Mouse (Mus musculus) retina, postnatal 7 days (tissue): ENCODE measurements at regions not wholly inside any gene's neighbourhood (a gene's known extent, or its start where the extent isn't known, plus 50 kb on each side); places are given as distances from the start of the nearest gene placed in this dataset.

Experiments used
- DNase-seq: peaks from one replicate; pipeline ENCODE4 v3.0.0-alpha.2; 2012; ENCODE audit warnings: low read depth, low spot score

DNA sequence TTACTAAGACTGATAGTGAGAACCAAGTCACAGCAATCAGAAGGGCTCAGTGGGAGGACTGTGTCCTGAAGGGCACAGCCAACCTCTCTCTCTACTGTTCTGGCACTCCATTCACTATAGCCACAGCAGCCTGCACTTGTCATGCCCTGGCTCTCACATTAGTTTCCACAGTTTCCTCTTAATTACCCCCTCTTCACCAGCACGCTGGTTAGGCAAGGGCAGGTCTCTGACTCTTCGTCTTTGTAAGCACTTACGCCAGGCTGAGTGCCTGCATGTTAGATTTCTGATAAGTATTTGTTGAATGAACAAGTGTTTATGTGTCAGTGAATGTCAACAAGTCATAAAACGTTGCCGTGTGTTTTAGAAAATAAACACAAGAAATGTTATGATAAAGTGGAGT is 116.2 kb upstream of the Lrig1 start:
- DNase-seq: no peak

GRCm38 (mm10) chr6:94814711-94815110 is 114.8 kb upstream of the Lrig1 start:
- no peak for DNase-seq

GRCm38 (mm10) chr6:94813481-94814148 is 113.7 kb upstream of the Lrig1 start:
- no peak for DNase-seq

DNA sequence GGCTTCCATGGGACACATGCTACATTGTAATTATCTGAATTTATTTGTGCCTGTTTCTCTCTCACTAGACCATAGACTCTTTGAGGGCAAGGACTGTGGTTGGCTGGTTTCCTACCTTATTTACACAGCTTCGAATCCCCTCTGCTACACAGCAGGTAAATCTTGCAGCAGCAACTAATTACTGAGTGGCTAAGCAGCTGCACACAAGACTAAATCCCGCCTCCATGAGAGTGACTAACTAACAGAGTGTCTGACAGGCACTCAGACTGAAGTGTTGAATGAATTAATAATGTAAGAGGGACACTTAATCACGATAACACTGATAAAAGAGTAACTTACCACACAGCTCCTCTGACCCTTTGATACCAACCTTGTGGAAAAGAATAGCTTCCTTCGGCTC is 111.9 kb upstream of the Lrig1 start:
- DNase-seq: no peak

DNA sequence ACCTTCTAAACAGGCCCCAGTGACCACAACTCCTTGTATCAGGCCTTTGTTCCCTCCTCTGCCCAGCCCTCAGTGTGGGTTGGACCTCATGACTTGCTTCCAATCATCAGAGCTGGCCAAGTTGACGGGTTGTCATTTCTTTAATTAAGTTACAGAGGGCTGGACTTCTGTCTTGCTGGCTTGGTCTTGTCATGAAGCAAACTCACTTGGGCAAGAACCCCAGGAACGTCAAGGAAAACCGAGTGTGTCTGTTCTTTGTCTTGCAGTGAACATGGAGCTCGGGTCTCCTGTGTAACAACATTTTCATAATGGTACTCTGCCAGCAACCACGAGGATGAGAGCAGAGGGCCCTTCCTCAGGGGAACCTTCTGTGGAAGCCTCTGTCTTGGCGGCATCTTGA is 107.3 kb upstream of the Lrig1 start:
- no peak for DNase-seq

- no peak for DNase-seq
These were observed 106.7 kb upstream of the Lrig1 start for GRCm38 (mm10) chr6:94806481-94807160.

- DNase-seq: no peak
These were observed 105.7 kb upstream of the Lrig1 start for GRCm38 (mm10) chr6:94805685-94806084.

DNA sequence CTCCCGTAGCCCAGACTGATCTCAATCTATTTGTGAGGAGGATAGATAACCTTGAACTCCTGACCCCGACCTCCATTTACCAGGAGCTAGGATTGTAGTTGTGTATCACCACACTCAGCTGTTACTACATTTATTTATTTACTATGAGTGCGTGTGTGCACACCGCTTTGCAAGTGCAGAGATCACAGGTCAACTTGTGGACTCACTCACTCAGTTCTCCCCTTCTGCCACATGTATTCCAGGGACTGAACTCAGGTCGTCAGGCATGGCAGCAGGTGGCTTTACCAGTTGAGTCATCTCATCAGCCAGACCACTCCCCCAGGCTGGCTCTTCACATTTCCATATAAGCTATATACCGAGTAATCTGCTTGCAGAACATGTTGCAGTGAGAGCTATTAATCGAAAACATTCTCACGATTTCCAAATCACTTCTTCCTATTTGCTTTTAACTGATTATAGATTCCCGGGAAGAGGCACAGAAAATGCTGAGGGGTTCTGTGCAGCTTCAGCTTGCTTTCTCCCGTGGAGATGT is 104.4 kb upstream of the Lrig1 start:
- no peak for DNase-seq

DNA sequence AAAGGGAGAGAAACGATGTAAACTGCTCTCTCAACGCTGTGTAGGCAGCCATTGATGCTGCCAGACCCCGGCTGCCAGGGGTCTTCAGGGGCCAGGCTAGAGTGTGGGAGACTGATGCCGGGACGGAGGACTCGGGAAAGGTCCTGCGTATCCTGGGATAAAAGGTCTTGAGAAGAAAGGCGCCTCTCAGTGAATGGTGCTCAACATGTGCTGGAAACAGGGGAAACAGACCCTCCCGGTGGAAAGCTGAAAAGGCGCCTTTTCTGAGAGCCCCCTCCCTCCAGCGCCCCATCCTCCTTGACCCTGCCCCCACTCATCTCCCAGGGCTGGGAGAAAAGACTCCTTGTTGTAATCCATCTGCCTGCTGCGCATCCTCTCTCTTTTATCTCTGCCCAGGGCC is 101.1 kb upstream of the Lrig1 start:
- no peak for DNase-seq

DNA sequence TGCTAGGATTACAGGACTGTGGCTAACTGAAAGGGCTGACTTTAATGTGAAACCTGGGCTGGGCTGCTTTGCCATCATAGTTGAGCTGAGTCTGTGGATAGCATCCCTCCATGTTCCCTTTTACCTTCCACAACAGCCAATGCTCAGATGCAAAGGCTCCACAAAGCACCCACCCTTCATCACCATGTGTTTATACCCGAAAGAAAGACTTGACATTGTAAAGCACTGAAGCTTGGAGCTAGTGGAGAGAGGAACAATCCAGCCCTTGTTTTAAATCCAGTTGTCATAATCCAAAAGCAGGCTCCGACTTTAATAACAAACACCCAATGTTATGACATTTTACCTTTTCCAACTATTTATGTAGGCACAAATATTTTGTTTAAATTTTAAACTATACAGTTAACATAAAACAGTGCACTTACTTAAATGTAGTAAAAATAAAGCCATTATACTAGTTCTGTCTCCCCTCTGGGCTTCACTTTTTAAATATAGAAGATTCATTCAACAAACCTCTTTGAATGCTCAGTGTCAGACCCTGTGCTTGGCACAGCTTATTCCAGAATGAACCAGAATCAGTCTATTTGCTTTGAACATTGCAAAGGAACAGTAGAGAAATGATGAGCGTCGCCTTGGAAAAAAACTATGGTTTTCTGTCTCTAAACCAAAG is 98.7 kb upstream of the Lrig1 start:
- no peak for DNase-seq

GRCm38 (mm10) chr6:94795442-94795841 is 95.5 kb upstream of the Lrig1 start:
- no peak for DNase-seq

GRCm38 (mm10) chr6:94793555-94793954 is 93.6 kb upstream of the Lrig1 start:
- DNase-seq: no peak

DNA sequence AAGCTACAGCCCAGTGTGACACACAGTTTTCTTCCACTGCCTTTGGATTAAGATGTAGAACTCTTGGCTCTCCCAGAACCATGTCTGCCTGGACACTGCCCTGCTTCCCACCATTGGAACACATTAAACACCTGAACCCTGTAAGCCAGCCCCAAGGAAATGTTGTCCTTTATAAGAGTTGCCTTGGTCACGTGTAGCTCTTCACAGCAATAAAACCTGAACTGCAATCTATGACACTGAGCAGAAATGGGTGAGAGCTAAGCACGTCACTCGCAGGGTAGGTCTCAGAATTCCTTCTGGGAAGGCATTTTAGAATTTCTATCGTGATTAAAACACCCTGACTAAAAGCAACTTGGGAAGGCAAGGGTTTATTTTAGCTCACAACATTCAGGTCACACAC is 92.4 kb upstream of the Lrig1 start:
- DNase-seq: no peak

GRCm38 (mm10) chr6:94789308-94789763 is 89.4 kb upstream of the Lrig1 start:
- DNase-seq: no peak

DNA sequence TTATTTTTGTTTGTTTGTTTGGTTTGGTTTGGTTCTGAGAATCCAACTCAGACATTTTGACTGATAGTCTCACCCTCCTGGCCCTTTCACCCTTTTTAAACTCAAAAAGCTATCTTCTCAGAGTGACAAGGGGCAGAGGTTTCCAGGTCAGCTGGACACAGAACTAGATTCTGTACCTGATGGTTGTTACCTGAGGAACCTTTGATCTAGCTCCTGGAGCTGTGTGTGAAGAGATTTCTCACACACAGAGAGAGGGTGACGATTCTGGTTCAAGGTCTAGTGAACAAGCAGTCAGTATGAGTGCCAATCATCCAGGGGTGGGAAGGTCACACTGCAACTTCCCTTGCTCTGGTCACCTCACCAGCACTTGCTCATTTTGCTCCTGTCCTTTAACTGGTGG is 83.5 kb upstream of the Lrig1 start:
- DNase-seq: no peak

GRCm38 (mm10) chr6:94780621-94781020 is 80.7 kb upstream of the Lrig1 start:
- DNase-seq: no peak

GRCm38 (mm10) chr6:94779854-94780253 is 79.9 kb upstream of the Lrig1 start:
- DNase-seq: no peak

DNA sequence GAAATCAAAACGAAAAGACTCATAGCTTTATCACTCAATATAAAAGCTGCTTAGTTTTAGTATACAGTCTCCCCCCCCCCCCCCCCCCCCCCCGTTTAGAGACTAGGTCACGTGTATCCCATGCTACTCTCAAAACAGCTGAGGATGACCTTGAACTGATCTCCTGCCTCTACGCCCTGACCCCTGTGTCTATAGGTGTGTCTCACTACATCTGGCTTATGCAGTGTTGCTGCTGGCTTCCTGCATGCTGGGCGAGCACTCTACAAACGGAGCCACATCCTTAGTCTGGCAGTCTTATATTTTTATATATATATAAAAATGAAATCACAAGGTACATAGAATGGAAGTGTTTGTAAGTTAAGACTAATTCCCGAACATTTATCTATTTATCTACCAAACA is 79.3 kb upstream of the Lrig1 start:
- DNase-seq: no peak

GRCm38 (mm10) chr6:94778797-94779196 is 78.8 kb upstream of the Lrig1 start:
- DNase-seq: no peak

GRCm38 (mm10) chr6:94776585-94776984 is 76.6 kb upstream of the Lrig1 start:
- DNase-seq: no peak

DNA sequence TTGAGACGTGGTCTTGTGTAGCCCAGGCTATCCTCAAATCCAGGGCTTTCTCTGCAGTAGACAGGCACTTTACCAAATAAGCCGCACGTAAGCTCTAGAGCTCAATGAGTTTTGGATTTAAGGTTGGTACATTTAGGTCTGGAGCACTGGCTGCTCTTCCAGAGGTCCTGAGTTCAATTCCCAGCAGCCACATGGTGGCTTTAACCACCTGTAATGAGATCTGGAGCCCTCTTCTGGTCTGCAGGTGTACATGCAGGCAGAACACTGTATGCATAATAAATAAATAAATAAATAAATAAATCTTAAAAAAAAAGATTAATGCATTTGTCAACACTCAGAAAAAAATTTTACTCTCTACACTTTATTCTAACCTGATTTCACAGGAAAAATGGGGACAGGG is 74.9 kb upstream of the Lrig1 start:
- no peak for DNase-seq

- no peak for DNase-seq
These were observed 73.9 kb upstream of the Lrig1 start for GRCm38 (mm10) chr6:94773604-94774486.
